Mouse (Mus musculus): ENCODE data around the gene Kazald1. TPM values are rescaled to one million over a fixed set of nuclear protein-coding genes. Genes with fewer than 3 reads are reported as not detected.

The Kazald1 gene
- total and polyA plus RNA-seq, 3 experiments, result 0.39 to 1.5 TPM; not detected in 1

DNA sequence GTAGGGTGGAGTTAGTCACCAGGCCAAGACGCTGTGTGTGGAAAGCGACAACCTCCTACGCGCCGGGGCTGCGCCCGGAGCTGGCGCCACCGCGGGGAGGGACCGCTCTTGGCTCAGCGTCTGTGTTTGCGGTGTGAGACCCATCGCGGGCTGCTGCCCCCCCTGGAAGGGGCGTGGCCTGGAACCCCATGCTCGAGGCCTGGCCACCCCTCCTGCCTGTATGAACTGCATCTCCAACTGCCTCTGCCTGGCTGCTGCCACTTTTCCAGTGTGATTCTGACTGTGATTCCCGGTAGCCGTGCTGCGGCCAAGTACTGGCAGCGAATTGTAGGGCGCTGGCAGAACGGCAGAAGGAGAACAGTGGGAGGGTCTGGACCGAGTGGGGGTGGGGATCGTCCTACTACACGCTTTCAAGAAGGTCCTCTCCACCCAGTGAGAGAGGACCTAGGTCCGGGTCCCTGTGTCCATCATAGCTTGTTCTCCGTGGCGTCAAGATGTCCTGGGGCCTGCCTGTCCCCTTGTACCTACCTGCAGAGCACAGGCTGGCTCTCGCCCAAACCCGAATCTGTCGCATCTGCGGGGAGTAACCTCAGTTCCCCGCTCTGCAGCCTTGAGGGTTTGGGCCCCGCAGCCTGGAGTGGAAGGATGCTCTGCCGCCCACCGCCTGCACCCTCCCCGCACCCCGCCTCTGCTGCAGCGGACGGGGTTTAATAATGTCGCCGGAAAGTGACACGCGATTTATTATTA is 4.9 kb downstream of the Kazald1 start:
- H3K79me2 ChIP-seq (ENCODE audit: control insufficient read depth, insufficient read depth, low read length, poor library complexity), result no peaks in the 10 kb centered on the region; the same call in 1 of the 2 replicates
- peaks cover 0 to 10% of the 10 kb centered on the region in 2 experiments; a peak in 2 of 4 replicates for H3K36me3 ChIP-seq (ENCODE audit: control insufficient read depth in 1 of 2, insufficient read depth in 2 of 2, low read length in 2 of 2)
- peak; percentile 95 for DNase-seq (ENCODE audit: low read depth, low spot score)
- peak overlapping the region; percentile 56 for H3K9ac ChIP-seq (ENCODE audit: control insufficient read depth, low read depth, low read length, poor library complexity, severe bottlenecking)
- H3K4me3 ChIP-seq (ENCODE audit: control insufficient read depth in 1 of 2, insufficient read depth in 1 of 2, low read depth in 2 of 2, low read length in 2 of 2), result peak overlapping the region; percentile 53 to 70
- peak; percentile 74; the same call in 1 of the 2 replicates for TF ChIP-seq TBP (IDR thresholded peaks at IDR 0.05; ENCODE audit: low read depth, low read length)
- TF ChIP-seq JUND (IDR thresholded peaks at IDR 0.05; ENCODE audit: low read depth, low read length), result 0 out of 2 replicates have a peak, but pooled peaks have one; percentile 9
- peak; percentile 80 for TF ChIP-seq SIN3A (IDR thresholded peaks at IDR 0.05; ENCODE audit: low read length)
- peak; percentile 42 for TF ChIP-seq RCOR1 (IDR thresholded peaks at IDR 0.05; ENCODE audit: low read depth, low read length)
- peak; percentile 83; the same call in 1 of the 2 replicates for TF ChIP-seq MAZ (IDR thresholded peaks at IDR 0.05; ENCODE audit: low read depth, low read length)
- peak in 2 of 3 experiments; percentile 12 to 31; a peak in 3 of 6 replicates for TF ChIP-seq CTCF (IDR thresholded peaks at IDR 0.05 in 2 of 3, conservative IDR thresholded peaks at IDR 0.05 in 1 of 3; ENCODE audit: control insufficient read depth in 1 of 3, insufficient read depth in 1 of 3, low read depth in 2 of 3, low read length in 3 of 3, poor library complexity in 1 of 3, severe bottlenecking in 1 of 3)
- TF ChIP-seq MXI1 (IDR thresholded peaks at IDR 0.05; ENCODE audit: low read depth, low read length), result peak; percentile 85
- TF ChIP-seq E2F4 (IDR thresholded peaks at IDR 0.05; ENCODE audit: borderline replicate concordance, low read depth, low read length), result peak; percentile 66; the same call in 1 of the 2 replicates
- peak; percentile 33; the same call in 1 of the 2 replicates for TF ChIP-seq NRF1 (IDR thresholded peaks at IDR 0.05; ENCODE audit: insufficient read depth, low read depth, low read length, poor library complexity, severe bottlenecking)
- peak in 1 of 2 experiments; percentile 36; a peak in 1 of 4 replicates for TF ChIP-seq POLR2A (IDR thresholded peaks at IDR 0.05; ENCODE audit: control insufficient read depth in 1 of 2, insufficient read depth in 1 of 2, low read depth in 1 of 2, low read length in 2 of 2, poor library complexity in 1 of 2)
- TF ChIP-seq POLR2AphosphoS5 (IDR thresholded peaks at IDR 0.05; ENCODE audit: borderline replicate concordance, low read depth, low read length), result no peak
- TF ChIP-seq POLR2AphosphoS2 (IDR thresholded peaks at IDR 0.05; ENCODE audit: low read length), result peak; percentile 36; the same call in 1 of the 2 replicates
- TF ChIP-seq MAX (IDR thresholded peaks at IDR 0.05; ENCODE audit: low read length), result peak; percentile 78
- no peak for TF ChIP-seq USF1 (IDR thresholded peaks at IDR 0.05; ENCODE audit: low read depth, low read length)
- peak; percentile 63; the same call in 1 of the 2 replicates for TF ChIP-seq HCFC1 (IDR thresholded peaks at IDR 0.05; ENCODE audit: low read depth, low read length)
- peak; percentile 52 for TF ChIP-seq NELFE (IDR thresholded peaks at IDR 0.05; ENCODE audit: low read depth, low read length)
- TF ChIP-seq ELF1 (IDR thresholded peaks at IDR 0.05; ENCODE audit: low read depth, low read length), result 0 out of 2 replicates have a peak, but pooled peaks have one; percentile 22
- peak; percentile 16; the same call in 1 of the 2 replicates for TF ChIP-seq CHD2 (IDR thresholded peaks at IDR 0.05; ENCODE audit: low read length)
- TF ChIP-seq ETS1 (IDR thresholded peaks at IDR 0.05; ENCODE audit: low read depth, low read length), result peak; percentile 57
- no peak for TF ChIP-seq GABPA (IDR thresholded peaks at IDR 0.05; ENCODE audit: low read depth, low read length)
- TF ChIP-seq MEF2A (IDR thresholded peaks at IDR 0.05; ENCODE audit: extremely low read depth, insufficient replicate concordance, low read depth, low read length, poor library complexity, severe bottlenecking), result no peak
- TF ChIP-seq ZKSCAN1 (IDR thresholded peaks at IDR 0.05; ENCODE audit: low read depth, low read length), result peak; percentile 42; the same call in 1 of the 2 replicates
- TF ChIP-seq TCF12 (IDR thresholded peaks at IDR 0.05; ENCODE audit: low read depth, low read length), result peak; percentile 37; the same call in 1 of the 2 replicates
- 0 out of 2 replicates have a peak, but pooled peaks have one; percentile 39 for TF ChIP-seq ZMIZ1 (IDR thresholded peaks at IDR 0.05; ENCODE audit: low read depth, low read length)
- TF ChIP-seq CHD1 (IDR thresholded peaks at IDR 0.05; ENCODE audit: low read depth, low read length), result no peak; the same call in 1 of the 2 replicates
- no peak for TF ChIP-seq MYB (IDR thresholded peaks at IDR 0.05; ENCODE audit: low read depth, low read length)
- peak; percentile 31 for TF ChIP-seq SMC3 (IDR thresholded peaks at IDR 0.05; ENCODE audit: low read depth, low read length)
- no peaks in the 10 kb centered on the region for H3K9me3 ChIP-seq (replicated peaks; ENCODE audit: insufficient read depth, low read length)
- peaks cover under 1 to 6% of the 10 kb centered on the region in 2 experiments; a peak in 2 of 4 replicates for H3K27me3 ChIP-seq (ENCODE audit: control insufficient read depth in 1 of 2, insufficient read depth in 2 of 2, low read length in 2 of 2)
- H3K27ac ChIP-seq (ENCODE audit: control insufficient read depth, low read depth, low read length), result peak overlapping the region; percentile 78
- H3K4me1 ChIP-seq (ENCODE audit: control insufficient read depth in 1 of 2, insufficient read depth in 2 of 2, low read length in 2 of 2), result peaks cover 0 to 24% of the 10 kb centered on the region in 2 experiments; a peak in 2 of 4 replicates
